Mouse (Mus musculus): ENCODE data around the gene D230025D16Rik. TPM values are rescaled to one million over a fixed set of nuclear protein-coding genes. Genes with fewer than 3 reads are reported as not detected.
"Not testable (repeated sequence)": the region's sequence is repeated elsewhere in the genome, so short reads cannot be mapped to it uniquely, and the experiment has no call there.

D230025D16Rik gene
- polyA plus RNA-seq (2012; rRNA removed) = 22.1 and 23.2 TPM in 2 replicates

- Histone ChIP-seq H3K4me1 (ENCODE audit: control insufficient read depth, insufficient read depth, low read length) (peaks cover 9% of the 10 kb centered on the region; the same call in 1 of the 2 replicates), H3K36me3 (ENCODE audit: control insufficient read depth, insufficient read depth, low read length) (no peaks in the 10 kb centered on the region), H3K4me3 (ENCODE audit: insufficient read depth, low read depth, low read length) (peak within 1 kb of the TSS; percentile 91), H3K27ac (ENCODE audit: insufficient read depth, low read depth, low read length) (peak within 1 kb of the TSS; percentile 83), H3K27me3 (replicated peaks; ENCODE audit: control insufficient read depth, insufficient read depth, low read length) (no peaks in the 10 kb centered on the region)
- WGBS = 2% methylated on average over 34 of the region's 34 CpGs
- peak; percentile 95 for TF ChIP-seq POLR2A (IDR thresholded peaks at IDR 0.05; ENCODE audit: low read depth, low read length)
- no peak for TF ChIP-seq CTCF (conservative IDR thresholded peaks at IDR 0.05; ENCODE audit: insufficient read depth, insufficient read length, low read depth, low read length)
- peak; percentile 96 for DNase-seq
Measured at GRCm38 (mm10) chr8:105224413-105225271, at the start of gene D230025D16Rik. Gene D230025D16Rik (plus strand): TSS chr8:105225145.

DNA sequence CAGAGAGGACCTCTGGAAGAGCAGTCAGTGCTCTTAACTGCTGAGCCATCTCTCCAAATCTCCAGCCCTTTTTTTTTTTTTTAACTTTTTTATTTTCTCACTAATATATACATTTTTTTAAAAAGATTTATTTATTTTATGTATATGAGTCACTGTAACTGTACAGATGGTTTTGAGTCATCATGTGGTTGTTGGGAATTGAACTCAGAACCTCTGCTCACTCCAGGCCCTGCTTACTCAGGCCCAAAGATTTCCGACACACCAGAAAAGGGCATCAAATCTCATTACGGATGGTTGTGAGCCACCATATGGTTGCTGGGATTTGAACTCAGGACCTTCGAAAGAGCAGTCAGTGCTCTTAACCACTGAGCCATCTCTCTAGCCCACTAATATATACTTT lies 49.7 kb upstream of the D230025D16Rik start:
- not testable (repeated sequence) for DNase-seq; H3K4me3 ChIP-seq (ENCODE audit: insufficient read depth, low read depth, low read length); H3K4me1 ChIP-seq (ENCODE audit: control insufficient read depth, insufficient read depth, low read length); H3K27me3 ChIP-seq (replicated peaks; ENCODE audit: control insufficient read depth, insufficient read depth, low read length); H3K36me3 ChIP-seq (ENCODE audit: control insufficient read depth, insufficient read depth, low read length); H3K27ac ChIP-seq (ENCODE audit: insufficient read depth, low read depth, low read length)
- 95% methylated on average over 3 of the region's 3 CpGs for WGBS

- 84% methylated on average over 6 of the region's 6 CpGs for WGBS
- Histone ChIP-seq H3K27me3 (replicated peaks; ENCODE audit: control insufficient read depth, insufficient read depth, low read length) (no peaks in the 10 kb centered on the region), H3K4me1 (ENCODE audit: control insufficient read depth, insufficient read depth, low read length) (no peaks in the 10 kb centered on the region), H3K27ac (ENCODE audit: insufficient read depth, low read depth, low read length) (no peak overlapping the region), H3K36me3 (ENCODE audit: control insufficient read depth, insufficient read depth, low read length) (no peaks in the 10 kb centered on the region), H3K4me3 (ENCODE audit: insufficient read depth, low read depth, low read length) (no peak overlapping the region)
- no peak for DNase-seq
- TF ChIP-seq POLR2A (IDR thresholded peaks at IDR 0.05; ENCODE audit: low read depth, low read length) = no peak
- TF ChIP-seq CTCF (conservative IDR thresholded peaks at IDR 0.05; ENCODE audit: insufficient read depth, insufficient read length, low read depth, low read length) = no peak
Measured at GRCm38 (mm10) chr8:105178211-105178800, 46.6 kb upstream of the D230025D16Rik start.

- Histone ChIP-seq H3K27me3 (replicated peaks; ENCODE audit: control insufficient read depth, insufficient read depth, low read length) (no peaks in the 10 kb centered on the region), H3K27ac (ENCODE audit: insufficient read depth, low read depth, low read length) (no peak overlapping the region)
Measured at GRCm38 (mm10) chr8:105182201-105182600, 42.7 kb upstream of the D230025D16Rik start.

DNA sequence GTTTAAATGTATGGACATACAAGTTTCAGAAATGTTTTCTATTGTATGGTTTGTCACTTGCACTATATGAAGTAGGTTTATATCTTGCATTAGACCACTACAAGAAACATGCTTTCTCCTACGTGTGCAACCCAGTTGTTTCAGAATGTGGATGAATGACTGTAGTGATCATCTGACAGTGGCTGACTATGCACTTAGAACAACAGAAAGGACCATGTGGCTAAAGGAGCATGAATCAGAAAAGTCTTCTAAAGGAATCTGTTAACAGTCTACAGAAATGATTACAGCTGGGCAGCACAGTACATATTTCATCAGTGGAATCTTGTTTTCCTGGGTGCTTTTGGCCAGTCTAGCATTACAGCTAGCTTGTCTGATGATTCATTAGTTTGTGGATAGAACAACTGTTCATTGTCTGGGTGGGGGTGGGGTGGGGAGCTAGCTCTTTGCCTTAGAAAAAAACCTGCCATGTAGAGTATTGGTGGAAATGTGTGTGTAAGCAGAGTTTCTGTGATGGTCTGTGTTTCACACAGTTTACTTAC lies 38.4 kb upstream of the D230025D16Rik start:
- no peaks in the 10 kb centered on the region for H3K4me1 ChIP-seq (ENCODE audit: control insufficient read depth, insufficient read depth, low read length)
- TF ChIP-seq CTCF (conservative IDR thresholded peaks at IDR 0.05; ENCODE audit: insufficient read depth, insufficient read length, low read depth, low read length) = no peak
- no peak for TF ChIP-seq POLR2A (IDR thresholded peaks at IDR 0.05; ENCODE audit: low read depth, low read length)
- H3K27me3 ChIP-seq (replicated peaks; ENCODE audit: control insufficient read depth, insufficient read depth, low read length) = no peaks in the 10 kb centered on the region
- DNase-seq = no peak
- H3K27ac ChIP-seq (ENCODE audit: insufficient read depth, low read depth, low read length) = no peak overlapping the region
- no peak overlapping the region for H3K4me3 ChIP-seq (ENCODE audit: insufficient read depth, low read depth, low read length)
- 63% methylated on average over 1 of the region's 1 CpGs for WGBS
- no peaks in the 10 kb centered on the region for H3K36me3 ChIP-seq (ENCODE audit: control insufficient read depth, insufficient read depth, low read length)

More at GRCm38 (mm10) chr8:105182201-105182600, 42.7 kb upstream of the D230025D16Rik start:
- Histone ChIP-seq H3K4me3 (ENCODE audit: insufficient read depth, low read depth, low read length) (no peak overlapping the region), H3K4me1 (ENCODE audit: control insufficient read depth, insufficient read depth, low read length) (no peaks in the 10 kb centered on the region), H3K36me3 (ENCODE audit: control insufficient read depth, insufficient read depth, low read length) (no peaks in the 10 kb centered on the region)
- 71% methylated on average over 1 of the region's 1 CpGs for WGBS
- DNase-seq = no peak
- TF ChIP-seq CTCF (conservative IDR thresholded peaks at IDR 0.05; ENCODE audit: insufficient read depth, insufficient read length, low read depth, low read length) (no peak), POLR2A (IDR thresholded peaks at IDR 0.05; ENCODE audit: low read depth, low read length) (no peak)

- H3K27ac ChIP-seq (ENCODE audit: insufficient read depth, low read depth, low read length) = no peak overlapping the region
- H3K4me3 ChIP-seq (ENCODE audit: insufficient read depth, low read depth, low read length) = no peak overlapping the region
- peaks cover 5% of the 10 kb centered on the region; the same call in 1 of the 2 replicates for H3K36me3 ChIP-seq (ENCODE audit: control insufficient read depth, insufficient read depth, low read length)
- TF ChIP-seq POLR2A (IDR thresholded peaks at IDR 0.05; ENCODE audit: low read depth, low read length) (no peak), CTCF (conservative IDR thresholded peaks at IDR 0.05; ENCODE audit: insufficient read depth, insufficient read length, low read depth, low read length) (no peak)
- H3K27me3 ChIP-seq (replicated peaks; ENCODE audit: control insufficient read depth, insufficient read depth, low read length) = no peaks in the 10 kb centered on the region
- DNase-seq = no peak
- no peaks in the 10 kb centered on the region for H3K4me1 ChIP-seq (ENCODE audit: control insufficient read depth, insufficient read depth, low read length)
- 94% methylated on average over 5 of the region's 5 CpGs for WGBS
Measured at GRCm38 (mm10) chr8:105192182-105192581, 32.8 kb upstream of the D230025D16Rik start.

GRCm38 (mm10) chr8:105205748-105206147 lies 19.2 kb upstream of the D230025D16Rik start:
- H3K27ac ChIP-seq (ENCODE audit: insufficient read depth, low read depth, low read length) = no peak overlapping the region
- H3K27me3 ChIP-seq (replicated peaks; ENCODE audit: control insufficient read depth, insufficient read depth, low read length) = no peaks in the 10 kb centered on the region
- TF ChIP-seq POLR2A (IDR thresholded peaks at IDR 0.05; ENCODE audit: low read depth, low read length) (no peak), CTCF (conservative IDR thresholded peaks at IDR 0.05; ENCODE audit: insufficient read depth, insufficient read length, low read depth, low read length) (no peak)
- 51% methylated on average over 1 of the region's 1 CpGs for WGBS
- no peak for DNase-seq
- H3K4me3 ChIP-seq (ENCODE audit: insufficient read depth, low read depth, low read length) = no peak overlapping the region
- no peaks in the 10 kb centered on the region for H3K4me1 ChIP-seq (ENCODE audit: control insufficient read depth, insufficient read depth, low read length)
- H3K36me3 ChIP-seq (ENCODE audit: control insufficient read depth, insufficient read depth, low read length) = peaks cover 3% of the 10 kb centered on the region; the same call in 1 of the 2 replicates

Data from kidney, adult 2 months (tissue).